Mouse (Mus musculus) testis, adult 2 months (tissue): ENCODE data around the gene Rbm34. TPM values are rescaled to one million over a fixed set of nuclear protein-coding genes. Genes with fewer than 3 reads are reported as not detected.

ENCODE experiments used
- H3K27ac ChIP-seq: fragments of 200-500 bp; 2 replicates; pipeline ENCODE4 v1.5.1; 2012; ENCODE audit warnings: low read depth, low read length; ENCODE audit not compliant: control insufficient read depth, insufficient read depth
- H3K27me3 ChIP-seq: fragments of 200-500 bp; 2 replicates; pipeline ENCODE4 v1.6.1; 2012; ENCODE audit warnings: mild to moderate bottlenecking, low read length, moderate library complexity; ENCODE audit not compliant: control insufficient read depth, insufficient read depth
- H3K36me3 ChIP-seq: fragments of 200-500 bp; 2 replicates; pipeline ENCODE4 v1.6.1; 2012; ENCODE audit warnings: mild to moderate bottlenecking, low read length; ENCODE audit not compliant: control insufficient read depth, insufficient read depth
- H3K4me1 ChIP-seq: fragments of 200-500 bp; 2 replicates; pipeline ENCODE4 v1.6.1; 2012; ENCODE audit warnings: low read length; ENCODE audit not compliant: control insufficient read depth, insufficient read depth
- H3K4me3 ChIP-seq: fragments of 200-500 bp; 2 replicates; pipeline ENCODE4 v1.5.1; 2012; ENCODE audit warnings: low read depth, mild to moderate bottlenecking, low read length, moderate library complexity, mixed read lengths; ENCODE audit not compliant: control insufficient read depth
- CTCF ChIP-seq: fragments of 200-500 bp; IDR thresholded peaks from 2 replicates; pipeline ENCODE4 v1.5.1; 2012; ENCODE audit warnings: low read depth, mild to moderate bottlenecking, inconsistent platforms, low read length, moderate library complexity; ENCODE audit not compliant: control insufficient read depth, insufficient read depth, insufficient replicate concordance
- POLR2A ChIP-seq: fragments of 200-500 bp; IDR thresholded peaks from 2 replicates; pipeline ENCODE4 v1.6.1; 2012; ENCODE audit warnings: low read depth, mild to moderate bottlenecking, inconsistent platforms, low read length, moderate library complexity; ENCODE audit not compliant: control insufficient read depth
- polyA plus RNA-seq: library from polyadenylated mRNA; depleted of rRNA; stranded (reverse); fragments of >200 nt; gene quantifications from 2 replicates; pipeline ENCODE4 v1.2.3, GENCODE M21; 2012

The Rbm34 gene
- polyA plus RNA-seq, 1 experiment: 2.6 TPM

DNA sequence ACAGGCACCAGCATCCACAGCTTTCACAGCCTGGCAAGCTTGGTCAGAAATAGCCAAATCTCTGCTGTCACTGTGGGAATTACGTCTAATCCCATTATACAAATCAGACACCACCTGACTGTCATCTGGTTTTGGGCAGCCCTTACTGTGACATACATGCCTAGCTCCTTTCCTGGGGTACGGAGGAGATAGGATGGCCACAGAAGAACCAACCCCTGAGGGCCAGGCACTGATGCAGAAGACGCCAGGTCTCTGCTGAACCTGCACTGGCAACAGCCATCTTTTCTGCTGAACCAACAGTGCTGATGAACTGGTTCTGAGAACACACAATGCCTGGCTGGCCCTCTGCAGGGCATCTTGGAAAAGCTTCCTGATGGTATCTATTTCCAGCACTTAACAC is 33.5 kb downstream of the Rbm34 start:
- Histone ChIP-seq H3K4me3 (no peak overlapping the region), H3K27ac (no peak overlapping the region), H3K4me1 (no peaks in the 10 kb centered on the region; the same call in 1 of the 2 replicates), H3K27me3 (no peaks in the 10 kb centered on the region), H3K36me3 (peaks cover 4% of the 10 kb centered on the region)
- no peak for TF ChIP-seq CTCF
- no peak for TF ChIP-seq POLR2A

DNA sequence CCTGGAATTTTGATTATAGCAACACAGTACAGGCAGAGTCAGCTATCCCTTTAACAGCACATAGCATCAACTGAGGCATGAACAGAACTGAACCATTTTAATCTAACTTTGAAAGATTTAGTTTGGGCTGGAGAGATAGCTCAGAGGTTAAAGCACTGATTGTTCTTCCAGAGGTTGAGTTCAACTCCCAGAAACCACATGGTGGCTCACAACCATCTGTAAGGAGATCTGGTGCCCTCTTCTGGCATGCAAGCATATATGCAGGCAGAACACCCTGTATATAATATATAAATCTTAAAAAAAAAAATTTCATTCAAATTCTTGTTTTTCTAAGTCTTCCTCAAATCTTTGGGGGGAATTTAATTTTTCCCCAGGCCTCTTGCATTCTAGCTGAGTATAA is 34.9 kb downstream of the Rbm34 start:
- Histone ChIP-seq H3K27ac (no peak overlapping the region), H3K4me3 (no peak overlapping the region), H3K4me1 (no peaks in the 10 kb centered on the region; the same call in 1 of the 2 replicates), H3K27me3 (no peaks in the 10 kb centered on the region), H3K36me3 (peaks cover 4% of the 10 kb centered on the region)
- no peak for TF ChIP-seq POLR2A
- TF ChIP-seq CTCF: no peak

- Histone ChIP-seq H3K27ac (no peak overlapping the region), H3K27me3 (no peaks in the 10 kb centered on the region), H3K36me3 (peaks cover 4% of the 10 kb centered on the region), H3K4me3 (no peak overlapping the region), H3K4me1 (no peaks in the 10 kb centered on the region; the same call in 1 of the 2 replicates)
- no peak for TF ChIP-seq POLR2A
- TF ChIP-seq CTCF: no peak
These were observed 35.5 kb downstream of the Rbm34 start for GRCm38 (mm10) chr8:126935387-126935786.

DNA sequence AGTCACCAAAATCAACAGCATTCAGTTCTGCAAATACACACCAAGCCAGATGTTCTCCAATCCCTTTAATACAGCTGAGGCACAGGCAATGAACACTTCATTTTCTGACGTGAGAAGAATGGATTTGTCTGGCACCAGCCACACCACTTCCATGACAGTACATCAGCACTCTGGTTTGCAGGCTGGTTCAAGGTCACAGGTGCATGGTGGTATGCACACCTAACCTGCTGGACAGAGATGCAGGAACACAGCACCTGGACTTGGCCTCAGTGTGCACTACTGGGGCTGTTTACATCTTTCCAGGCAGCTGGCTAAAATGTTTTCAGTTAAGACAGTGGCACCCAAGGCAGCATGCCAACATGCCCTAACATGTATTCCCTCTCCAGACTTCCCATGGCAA is 38.2 kb downstream of the Rbm34 start:
- TF ChIP-seq POLR2A: no peak
- no peak for TF ChIP-seq CTCF
- H3K27me3 ChIP-seq: no peaks in the 10 kb centered on the region
- no peak overlapping the region for H3K27ac ChIP-seq
- H3K4me3 ChIP-seq: no peak overlapping the region
- H3K36me3 ChIP-seq: peaks cover 4% of the 10 kb centered on the region
- no peaks in the 10 kb centered on the region; the same call in 1 of the 2 replicates for H3K4me1 ChIP-seq

DNA sequence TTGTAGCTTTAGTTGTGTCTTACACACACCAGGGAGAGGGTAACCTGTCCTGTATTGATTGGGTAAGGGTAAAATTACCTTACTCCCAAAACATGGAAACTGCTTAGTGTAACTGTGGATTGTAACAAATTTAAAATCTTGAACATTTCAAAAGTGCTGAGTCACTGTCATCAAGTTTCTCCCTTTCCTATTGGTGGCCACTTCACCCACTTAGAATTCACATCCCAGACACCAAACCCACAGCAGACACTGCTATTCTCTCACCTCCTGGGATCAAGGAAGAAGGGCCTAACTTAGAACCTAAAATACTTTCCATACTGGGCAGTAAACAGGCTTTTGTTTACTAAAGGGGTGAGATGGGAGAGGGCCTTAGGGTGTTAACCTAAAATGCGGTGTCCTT is 38.6 kb downstream of the Rbm34 start:
- Histone ChIP-seq H3K27ac (no peak overlapping the region), H3K4me3 (no peak overlapping the region)

DNA sequence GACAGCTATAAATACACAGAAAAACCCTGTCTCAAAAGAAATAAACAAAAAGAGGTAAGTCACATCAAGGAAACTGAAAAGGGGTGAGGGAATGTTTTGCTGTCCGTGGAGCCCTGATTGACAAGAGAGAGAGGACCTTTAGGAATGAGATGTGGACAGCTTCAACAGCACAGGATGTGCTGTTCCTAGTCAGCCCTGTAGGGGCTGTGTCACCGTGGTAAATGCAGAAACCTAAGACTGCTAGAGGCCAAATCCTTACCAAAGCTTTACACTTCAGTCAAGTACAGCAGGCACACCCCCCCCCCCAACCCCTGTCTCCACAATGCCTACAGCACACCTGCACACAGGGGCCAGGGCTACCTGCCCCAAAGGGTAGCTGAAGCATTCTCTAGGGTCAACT is 39.2 kb downstream of the Rbm34 start:
- no peak overlapping the region for H3K4me3 ChIP-seq
- H3K4me1 ChIP-seq: no peaks in the 10 kb centered on the region; the same call in 1 of the 2 replicates
- H3K36me3 ChIP-seq: peaks cover 3% of the 10 kb centered on the region
- TF ChIP-seq CTCF (no peak), POLR2A (no peak)
- H3K27me3 ChIP-seq: no peaks in the 10 kb centered on the region
- H3K27ac ChIP-seq: no peak overlapping the region

More for the DNA sequence above, 38.6 kb downstream of the Rbm34 start:
- Histone ChIP-seq H3K36me3 (peaks cover 4% of the 10 kb centered on the region), H3K4me1 (no peaks in the 10 kb centered on the region; the same call in 1 of the 2 replicates), H3K27me3 (no peaks in the 10 kb centered on the region)
- TF ChIP-seq POLR2A (no peak), CTCF (no peak)

- H3K27me3 ChIP-seq: no peaks in the 10 kb centered on the region
- no peaks in the 10 kb centered on the region; the same call in none of the 2 replicates for H3K36me3 ChIP-seq
- no peaks in the 10 kb centered on the region; the same call in 1 of the 2 replicates for H3K4me1 ChIP-seq
- 0 out of 2 replicates have a peak overlapping the region, but pooled peaks have one; percentile 21 for H3K27ac ChIP-seq
- H3K4me3 ChIP-seq: no peak overlapping the region
- TF ChIP-seq CTCF (no peak), POLR2A (no peak)
These were observed 41.2 kb downstream of the Rbm34 start for GRCm38 (mm10) chr8:126929607-126930161.
